Mouse (Mus musculus): ENCODE measurements around the gene Clasrp. TPM values are rescaled to one million over a fixed set of nuclear protein-coding genes. Genes with fewer than 3 reads are reported as not detected.

Gene Clasrp
- polyA plus RNA-seq, 1 experiment from 2014 or later: 32.5 TPM

GRCm38 (mm10) chr7:19589207-19589606 is 15.1 kb downstream of the Clasrp start:
- Histone ChIP-seq H3K4me1 (ENCODE audit: control insufficient read depth, insufficient read depth, low read length) (no peaks in the 10 kb centered on the region), H3K4me3 (ENCODE audit: low read length) (no peak overlapping the region), H3K36me3 (ENCODE audit: control insufficient read depth, insufficient read depth, low read length) (peaks cover 60% of the 10 kb centered on the region), H3K27ac (ENCODE audit: low read length) (no peak overlapping the region), H3K9me3 (ENCODE audit: control insufficient read depth, low read length) (no peaks in the 10 kb centered on the region), H3K27me3 (replicated peaks; ENCODE audit: control insufficient read depth, insufficient read depth, low read length) (no peaks in the 10 kb centered on the region), H3K9ac (ENCODE audit: low read depth, low read length) (no peak overlapping the region), H3K4me2 (ENCODE audit: low read depth, low read length) (no peak overlapping the region)
- 53% methylated on average over 3 of the region's 3 CpGs for WGBS
- ATAC-seq: 0 out of 2 replicates have a peak, but pooled peaks have one; percentile 8

- Histone ChIP-seq H3K27me3 (replicated peaks; ENCODE audit: control insufficient read depth, insufficient read depth, low read length) (no peaks in the 10 kb centered on the region), H3K9ac (ENCODE audit: low read depth, low read length) (no peak overlapping the region), H3K4me3 (ENCODE audit: low read length) (no peak overlapping the region), H3K4me1 (ENCODE audit: control insufficient read depth, insufficient read depth, low read length) (no peaks in the 10 kb centered on the region), H3K36me3 (ENCODE audit: control insufficient read depth, insufficient read depth, low read length) (peaks cover 65% of the 10 kb centered on the region), H3K27ac (ENCODE audit: low read length) (no peak overlapping the region), H3K9me3 (ENCODE audit: control insufficient read depth, low read length) (no peaks in the 10 kb centered on the region), H3K4me2 (ENCODE audit: low read depth, low read length) (no peak overlapping the region)
- WGBS: 80% methylated on average over 46 of the region's 46 CpGs
- ATAC-seq: no peak
These were observed 18.0 kb downstream of the Clasrp start for GRCm38 (mm10) chr7:19586269-19586668.

- H3K27ac ChIP-seq (ENCODE audit: low read length): no peak overlapping the region
- no peaks in the 10 kb centered on the region for H3K9me3 ChIP-seq (ENCODE audit: control insufficient read depth, low read length)
- WGBS: 81% methylated on average over 8 of the region's 8 CpGs
- no peak for ATAC-seq
- peaks cover 18% of the 10 kb centered on the region for H3K4me1 ChIP-seq (ENCODE audit: control insufficient read depth, insufficient read depth, low read length)
- H3K4me2 ChIP-seq (ENCODE audit: low read depth, low read length): no peak overlapping the region
- no peak overlapping the region for H3K9ac ChIP-seq (ENCODE audit: low read depth, low read length)
- peaks cover 27% of the 10 kb centered on the region for H3K36me3 ChIP-seq (ENCODE audit: control insufficient read depth, insufficient read depth, low read length)
- peaks cover 13% of the 10 kb centered on the region for H3K27me3 ChIP-seq (replicated peaks; ENCODE audit: control insufficient read depth, insufficient read depth, low read length)
- H3K4me3 ChIP-seq (ENCODE audit: low read length): no peak overlapping the region
These were observed 23.7 kb downstream of the Clasrp start for GRCm38 (mm10) chr7:19580634-19581033.

- peaks cover 20% of the 10 kb centered on the region for H3K36me3 ChIP-seq (ENCODE audit: control insufficient read depth, insufficient read depth, low read length)
- H3K4me3 ChIP-seq (ENCODE audit: low read length): no peak overlapping the region
- H3K4me2 ChIP-seq (ENCODE audit: low read depth, low read length): no peak overlapping the region
- peaks cover 13% of the 10 kb centered on the region for H3K27me3 ChIP-seq (replicated peaks; ENCODE audit: control insufficient read depth, insufficient read depth, low read length)
- no peak overlapping the region for H3K9ac ChIP-seq (ENCODE audit: low read depth, low read length)
- H3K9me3 ChIP-seq (ENCODE audit: control insufficient read depth, low read length): no peaks in the 10 kb centered on the region
- no peak for ATAC-seq
- WGBS: 87% methylated on average over 10 of the region's 10 CpGs
- no peak overlapping the region for H3K27ac ChIP-seq (ENCODE audit: low read length)
- peaks cover 20% of the 10 kb centered on the region for H3K4me1 ChIP-seq (ENCODE audit: control insufficient read depth, insufficient read depth, low read length)
These were observed 24.5 kb downstream of the Clasrp start for GRCm38 (mm10) chr7:19579751-19580150.

- H3K9ac ChIP-seq (ENCODE audit: low read depth, low read length): 0 out of 2 replicates have a peak overlapping the region, but pooled peaks have one; percentile 64
- H3K27me3 ChIP-seq (replicated peaks; ENCODE audit: control insufficient read depth, insufficient read depth, low read length): peaks cover 13% of the 10 kb centered on the region
- no peaks in the 10 kb centered on the region for H3K9me3 ChIP-seq (ENCODE audit: control insufficient read depth, low read length)
- no peak for ATAC-seq
- 66% methylated on average over 4 of the region's 4 CpGs for WGBS
- H3K4me3 ChIP-seq (ENCODE audit: low read length): no peak overlapping the region; the same call in 1 of the 2 replicates
- H3K27ac ChIP-seq (ENCODE audit: low read length): no peak overlapping the region
- peaks cover 9% of the 10 kb centered on the region for H3K36me3 ChIP-seq (ENCODE audit: control insufficient read depth, insufficient read depth, low read length)
- H3K4me2 ChIP-seq (ENCODE audit: low read depth, low read length): peak overlapping the region; percentile 97; the same call in 1 of the 2 replicates
- peaks cover 20% of the 10 kb centered on the region for H3K4me1 ChIP-seq (ENCODE audit: control insufficient read depth, insufficient read depth, low read length)
These were observed 25.9 kb downstream of the Clasrp start for GRCm38 (mm10) chr7:19578436-19578835.

GRCm38 (mm10) chr7:19577877-19578414 is 26.3 kb downstream of the Clasrp start:
- ATAC-seq: no peak
- H3K27me3 ChIP-seq (replicated peaks; ENCODE audit: control insufficient read depth, insufficient read depth, low read length): peaks cover 13% of the 10 kb centered on the region
- peak overlapping the region; percentile 97 for H3K4me2 ChIP-seq (ENCODE audit: low read depth, low read length)
- H3K9me3 ChIP-seq (ENCODE audit: control insufficient read depth, low read length): no peaks in the 10 kb centered on the region
- 15% methylated on average over 10 of the region's 10 CpGs for WGBS
- peak overlapping the region; percentile 64 for H3K9ac ChIP-seq (ENCODE audit: low read depth, low read length)
- no peak overlapping the region for H3K27ac ChIP-seq (ENCODE audit: low read length)
- peak overlapping the region; percentile 51 for H3K4me3 ChIP-seq (ENCODE audit: low read length)
- H3K36me3 ChIP-seq (ENCODE audit: control insufficient read depth, insufficient read depth, low read length): peaks cover 7% of the 10 kb centered on the region
- peaks cover 20% of the 10 kb centered on the region for H3K4me1 ChIP-seq (ENCODE audit: control insufficient read depth, insufficient read depth, low read length)

GRCm38 (mm10) chr7:19577141-19577852 is 27.0 kb downstream of the Clasrp start, which contains the start of the genes Zfp296 and Gemin7:
Zfp296 (plus strand) TSS chr7:19577287.
Gemin7 (minus strand) TSS chr7:19577595.
- WGBS: under 1% methylated on average over 56 of the region's 56 CpGs
- no peak within 1 kb of the TSS for H3K27ac ChIP-seq (ENCODE audit: low read length)
- peaks cover 5% of the 10 kb centered on the region for H3K36me3 ChIP-seq (ENCODE audit: control insufficient read depth, insufficient read depth, low read length)
- H3K4me1 ChIP-seq (ENCODE audit: control insufficient read depth, insufficient read depth, low read length): peaks cover 23% of the 10 kb centered on the region
- ATAC-seq: no peak
- H3K4me2 ChIP-seq (ENCODE audit: low read depth, low read length): peak within 1 kb of the TSS; percentile 97
- H3K4me3 ChIP-seq (ENCODE audit: low read length): peak within 1 kb of the TSS; percentile 51
- H3K9ac ChIP-seq (ENCODE audit: low read depth, low read length): peak within 1 kb of the TSS; percentile 64
- no peaks in the 10 kb centered on the region for H3K9me3 ChIP-seq (ENCODE audit: control insufficient read depth, low read length)
- H3K27me3 ChIP-seq (replicated peaks; ENCODE audit: control insufficient read depth, insufficient read depth, low read length): peaks cover 13% of the 10 kb centered on the region

- ATAC-seq: no peak
- H3K27ac ChIP-seq (ENCODE audit: low read length): no peak overlapping the region
- H3K4me1 ChIP-seq (ENCODE audit: control insufficient read depth, insufficient read depth, low read length): peaks cover 31% of the 10 kb centered on the region
- no peaks in the 10 kb centered on the region for H3K9me3 ChIP-seq (ENCODE audit: control insufficient read depth, low read length)
- no peak overlapping the region for H3K9ac ChIP-seq (ENCODE audit: low read depth, low read length)
- H3K4me2 ChIP-seq (ENCODE audit: low read depth, low read length): no peak overlapping the region
- peaks cover 13% of the 10 kb centered on the region for H3K27me3 ChIP-seq (replicated peaks; ENCODE audit: control insufficient read depth, insufficient read depth, low read length)
- H3K4me3 ChIP-seq (ENCODE audit: low read length): no peak overlapping the region
- 58% methylated on average over 3 of the region's 3 CpGs for WGBS
- H3K36me3 ChIP-seq (ENCODE audit: control insufficient read depth, insufficient read depth, low read length): no peaks in the 10 kb centered on the region
These were observed 28.7 kb downstream of the Clasrp start for GRCm38 (mm10) chr7:19575559-19575958.

- H3K4me2 ChIP-seq (ENCODE audit: low read depth, low read length): peak overlapping the region; percentile 70
- H3K36me3 ChIP-seq (ENCODE audit: control insufficient read depth, insufficient read depth, low read length): no peaks in the 10 kb centered on the region
- no peaks in the 10 kb centered on the region for H3K9me3 ChIP-seq (ENCODE audit: control insufficient read depth, low read length)
- peaks cover 13% of the 10 kb centered on the region for H3K27me3 ChIP-seq (replicated peaks; ENCODE audit: control insufficient read depth, insufficient read depth, low read length)
- 15% methylated on average over 16 of the region's 16 CpGs for WGBS
- H3K4me3 ChIP-seq (ENCODE audit: low read length): peak overlapping the region; percentile 70
- peaks cover 31% of the 10 kb centered on the region for H3K4me1 ChIP-seq (ENCODE audit: control insufficient read depth, insufficient read depth, low read length)
- peak overlapping the region; percentile 84 for H3K9ac ChIP-seq (ENCODE audit: low read depth, low read length)
- peak overlapping the region; percentile 94 for H3K27ac ChIP-seq (ENCODE audit: low read length)
- ATAC-seq: peak; percentile 10; the same call in 1 of the 2 replicates
These were observed 30.5 kb downstream of the Clasrp start for GRCm38 (mm10) chr7:19573776-19574140.
